Mouse (Mus musculus) embryonic facial prominence, embryonic 12.5 days (tissue): ENCODE measurements around the gene Taf6l. TPM values are rescaled to one million over a fixed set of nuclear protein-coding genes. Genes with fewer than 3 reads are reported as not detected.
"Not testable (repeated sequence)": the region's sequence is repeated elsewhere in the genome, so short reads cannot be mapped to it uniquely, and the experiment has no call there.

Experiments used
- ATAC-seq: fragments of 200-750 bp; cut with Nextera tagmentation; 2 replicates; pipeline ENCODE4 v1.8.0; 2017; ENCODE audit not compliant: insufficient number of reproducible peaks, insufficient read depth, low FRiP score, low TSS enrichment
- H3K27ac ChIP-seq: fragments of 300-500 bp; sonication (generic); 2 replicates; pipeline ENCODE4 v1.5.1; 2016; ENCODE audit warnings: mild to moderate bottlenecking
- H3K27me3 ChIP-seq: fragments of 300-500 bp; sonication (generic); 2 replicates; pipeline ENCODE4 v1.6.1; 2016; ENCODE audit warnings: mild to moderate bottlenecking, moderate library complexity
- H3K36me3 ChIP-seq: fragments of 300-500 bp; sonication (generic); 2 replicates; pipeline ENCODE4 v1.6.1; 2016; ENCODE audit warnings: mild to moderate bottlenecking
- H3K4me1 ChIP-seq: fragments of 300-500 bp; sonication (generic); 2 replicates; pipeline ENCODE4 v1.6.1; 2016
- H3K4me2 ChIP-seq: fragments of 300-500 bp; sonication (generic); replicated peaks from 2 replicates; pipeline ENCODE4 v1.6.1; 2016; ENCODE audit warnings: mild to moderate bottlenecking, moderate library complexity
- H3K4me3 ChIP-seq: fragments of 300-500 bp; sonication (generic); 2 replicates; pipeline ENCODE4 v1.5.1; 2016; ENCODE audit warnings: mild to moderate bottlenecking
- H3K9ac ChIP-seq: fragments of 300-500 bp; sonication (generic); 2 replicates; pipeline ENCODE4 v1.6.1; 2016; ENCODE audit warnings: mild to moderate bottlenecking, moderate library complexity
- H3K9me3 ChIP-seq: fragments of 300-500 bp; sonication (generic); 2 replicates; pipeline ENCODE4 v1.6.1; 2016; ENCODE audit warnings: mild to moderate bottlenecking, moderate library complexity
- WGBS: fragments of 180-500 bp; shearing (Covaris S2); methylation state at CpG from one replicate; pipeline ENCODE4 v1.1.7; 2016; 5-methylcytosine and 5-hydroxymethylcytosine counted together
- microRNA-seq: library from miRNA; unstranded; fragments of <30 nt; microRNA quantifications from one replicate; pipeline ENCODE4, GENCODE M21; 2017
- polyA plus RNA-seq: library from polyadenylated mRNA; unstranded; fragments of >200 nt; fragmentation: Nextera tagmentation; extraction: Ambion mirVana; gene quantifications from 2 replicates; pipeline ENCODE4 v1.2.1, GENCODE M21; 2016

Gene Taf6l
- polyA plus RNA-seq, 1 experiment from 2014 or later: 40.4 TPM

DNA sequence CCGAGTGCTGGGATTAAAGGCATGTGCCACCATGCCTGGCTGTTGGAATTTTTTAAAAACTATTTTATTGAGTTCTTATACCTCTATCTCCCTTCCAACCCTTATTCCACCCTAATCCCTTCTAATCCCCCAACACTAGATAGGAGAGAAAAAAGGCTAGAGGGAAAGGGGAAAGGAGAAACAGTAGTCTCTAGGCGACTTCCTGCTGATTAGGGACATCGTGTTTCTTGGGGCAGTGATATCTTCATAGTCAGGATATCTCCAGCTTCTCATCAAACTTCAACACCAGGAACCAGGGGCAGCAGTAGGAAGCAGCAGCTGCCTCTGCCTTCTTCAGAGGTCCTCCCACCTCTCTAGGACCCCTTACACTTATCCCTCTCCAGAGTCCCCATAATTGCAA is 51.9 kb downstream of the Taf6l start:
- Histone ChIP-seq H3K27ac (no peak overlapping the region), H3K4me1 (peaks cover 7% of the 10 kb centered on the region; the same call in 1 of the 2 replicates), H3K4me3 (no peak overlapping the region), H3K27me3 (no peaks in the 10 kb centered on the region), H3K36me3 (peaks cover 16% of the 10 kb centered on the region), H3K9me3 (no peaks in the 10 kb centered on the region), H3K4me2 (no peak overlapping the region), H3K9ac (no peak overlapping the region)
- ATAC-seq: no peak
- 75% methylated on average over 3 of the region's 3 CpGs for WGBS

DNA sequence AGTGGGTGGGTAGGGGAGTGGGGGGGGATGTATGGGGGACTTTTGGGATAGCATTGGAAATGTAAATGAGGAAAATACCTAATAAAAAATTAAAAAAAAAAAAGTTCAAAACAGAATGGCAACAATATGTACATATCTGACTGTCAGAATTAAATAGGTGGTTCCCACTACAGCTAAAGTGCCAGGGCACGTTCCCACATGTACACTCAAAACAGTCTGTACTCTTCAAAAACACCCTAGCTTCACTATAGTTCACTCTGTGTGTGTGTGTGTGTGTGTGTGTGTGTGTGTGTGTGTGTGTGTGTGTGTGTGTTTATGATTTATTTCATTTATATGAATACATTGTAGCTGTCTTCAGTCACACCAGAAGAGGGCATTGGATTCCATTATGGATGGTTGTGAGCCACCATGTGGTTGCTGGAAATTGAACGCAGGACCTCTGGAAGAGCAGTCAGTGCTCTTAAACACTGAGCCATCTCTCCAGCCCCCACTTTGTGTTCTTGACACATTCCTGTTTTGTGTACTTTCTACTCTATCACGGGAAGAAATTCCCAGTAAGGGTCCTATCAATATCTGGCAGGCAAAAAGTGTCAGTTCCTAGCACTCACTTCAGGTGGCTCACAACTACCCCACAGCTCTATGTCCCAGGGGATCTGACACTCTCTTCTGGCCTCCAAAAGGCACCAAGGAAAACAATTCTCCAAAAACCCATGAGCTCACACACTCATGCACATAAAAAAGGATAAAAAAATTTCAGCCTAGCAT is 57.7 kb downstream of the Taf6l start:
- WGBS: 58% methylated on average over 3 of the region's 3 CpGs

DNA sequence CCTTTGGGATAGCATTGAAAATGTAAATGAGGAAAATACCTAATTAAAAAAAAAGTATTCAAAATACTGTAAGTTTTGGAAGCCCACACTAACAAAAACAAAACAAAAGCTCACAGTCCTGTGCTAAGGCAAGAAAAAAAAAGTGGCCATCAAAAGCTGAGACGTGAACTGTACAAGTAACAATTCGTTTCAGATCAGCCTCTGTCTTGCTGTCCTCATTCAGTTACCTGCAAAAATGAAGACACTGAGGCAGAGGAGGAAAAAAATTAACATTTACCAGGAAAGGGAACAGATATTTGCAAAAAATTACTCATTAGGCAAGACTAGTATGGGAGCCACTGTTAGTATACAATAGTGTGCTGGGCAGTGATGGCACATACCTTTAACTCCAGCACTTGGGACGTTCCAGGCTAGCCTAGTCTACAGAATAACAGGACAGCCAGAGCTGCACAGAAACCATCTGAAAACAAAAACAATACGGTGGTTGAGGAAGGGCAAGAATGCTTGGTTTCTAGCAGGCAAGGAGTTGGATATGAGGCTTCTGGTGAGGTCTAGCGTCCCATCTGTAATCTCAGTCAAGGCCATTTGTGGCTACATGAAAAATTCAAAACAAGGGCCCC is 58.6 kb downstream of the Taf6l start:
- Histone ChIP-seq H3K9ac (no peak overlapping the region), H3K4me2 (no peak overlapping the region), H3K27me3 (no peaks in the 10 kb centered on the region), H3K36me3 (peaks cover 27% of the 10 kb centered on the region), H3K27ac (peak overlapping the region; percentile 41; the same call in 1 of the 2 replicates), H3K9me3 (no peaks in the 10 kb centered on the region), H3K4me1 (peaks cover 16% of the 10 kb centered on the region), H3K4me3 (no peak overlapping the region)
- ATAC-seq: no peak
- WGBS: 31% methylated on average over 5 of the region's 5 CpGs

More for the DNA sequence above, 57.7 kb downstream of the Taf6l start:
- peaks cover 16% of the 10 kb centered on the region for H3K4me1 ChIP-seq
- peaks cover 27% of the 10 kb centered on the region for H3K36me3 ChIP-seq
- not testable (repeated sequence) for H3K27me3 ChIP-seq, ATAC-seq, H3K4me2 ChIP-seq, H3K27ac ChIP-seq, H3K9ac ChIP-seq, H3K9me3 ChIP-seq, H3K4me3 ChIP-seq

DNA sequence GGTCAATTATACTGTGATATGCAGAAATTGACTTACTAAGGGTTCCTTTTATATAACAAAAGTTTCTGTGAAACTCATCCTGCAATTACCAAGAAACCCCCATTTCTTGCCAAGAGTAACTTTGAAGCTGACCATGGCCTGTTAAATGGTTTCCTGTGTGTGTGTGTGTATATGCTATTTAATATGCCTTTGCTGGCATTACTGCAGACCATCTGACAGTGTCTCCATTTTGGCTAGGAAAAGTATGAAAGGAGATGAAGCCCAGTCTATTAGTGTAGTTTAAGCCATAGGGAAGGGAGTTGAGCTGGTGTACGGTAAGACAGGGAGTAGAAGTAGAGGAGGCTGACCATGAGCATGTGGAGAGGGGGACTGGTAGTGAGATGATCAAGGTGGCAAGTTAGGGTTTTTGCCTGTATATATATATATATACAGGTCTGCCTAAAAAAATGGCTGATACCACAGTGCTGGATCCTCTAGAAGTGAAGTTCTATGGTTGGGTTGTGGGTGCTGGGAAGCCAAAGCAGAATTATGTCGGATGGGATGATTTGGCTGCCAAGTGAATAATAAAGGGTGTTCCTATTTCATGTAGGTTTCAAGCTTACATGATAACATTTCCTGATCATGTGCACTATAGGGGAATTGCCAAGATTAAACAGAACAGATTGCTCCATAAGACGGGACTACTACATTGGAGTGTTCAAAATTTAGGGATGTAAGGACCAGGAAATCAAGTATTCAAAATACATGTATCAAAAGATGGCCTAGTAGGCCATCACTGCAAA is 59.4 kb downstream of the Taf6l start:
- H3K27ac ChIP-seq: no peak overlapping the region
- no peak for ATAC-seq
- no peak overlapping the region for H3K4me2 ChIP-seq
- H3K27me3 ChIP-seq: no peaks in the 10 kb centered on the region
- H3K4me1 ChIP-seq: peaks cover 24% of the 10 kb centered on the region
- H3K36me3 ChIP-seq: peaks cover 27% of the 10 kb centered on the region
- WGBS: 14% methylated on average over 3 of the region's 3 CpGs
- no peak overlapping the region for H3K9ac ChIP-seq
- H3K9me3 ChIP-seq: no peaks in the 10 kb centered on the region
- H3K4me3 ChIP-seq: no peak overlapping the region

DNA sequence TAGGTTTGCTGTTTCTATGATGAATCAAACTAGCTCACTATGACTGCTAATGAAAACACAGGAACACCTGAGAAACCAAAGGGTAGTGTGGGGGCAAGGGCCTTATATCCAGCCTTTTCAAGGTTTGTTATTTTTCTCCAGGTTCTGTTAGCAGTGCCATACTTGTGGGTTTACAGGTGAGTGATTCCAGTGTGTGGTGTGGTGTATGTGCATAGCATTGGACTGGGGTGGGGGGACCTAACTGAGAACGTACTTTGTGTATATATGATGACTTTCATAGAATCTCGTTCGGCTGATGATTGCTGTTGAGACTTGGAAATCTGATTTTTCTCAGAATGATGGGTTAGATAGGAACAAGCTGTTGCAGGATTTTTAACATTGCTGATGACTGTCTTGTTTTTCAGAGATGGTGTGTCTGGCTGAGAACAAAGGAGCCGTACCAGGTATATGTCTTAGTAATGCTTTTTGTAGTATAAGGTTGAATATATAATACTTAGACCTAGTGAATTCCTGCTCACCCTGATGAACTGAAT is 61.1 kb downstream of the Taf6l start:
- no peaks in the 10 kb centered on the region for H3K9me3 ChIP-seq
- peaks cover 24% of the 10 kb centered on the region for H3K4me1 ChIP-seq
- peak overlapping the region; percentile 84 for H3K4me2 ChIP-seq
- H3K36me3 ChIP-seq: peaks cover 27% of the 10 kb centered on the region
- no peak for ATAC-seq
- no peaks in the 10 kb centered on the region for H3K27me3 ChIP-seq
- peak overlapping the region; percentile 76 for H3K4me3 ChIP-seq
- peak overlapping the region; percentile 89; the same call in 1 of the 2 replicates for H3K27ac ChIP-seq
- 59% methylated on average over 4 of the region's 4 CpGs for WGBS
- H3K9ac ChIP-seq: peak overlapping the region; percentile 95

Small RNAs within 50 kb of the gene (microRNA-seq; reads per million reads assigned to microRNA genes)
- not detected for gene Mir6992

Other genes with a start within 250 kb of the Taf6l start
- gene Slc22a8, start 195.2 kb downstream of the Taf6l start, polyA plus RNA-seq: 0.08 and 0.10 TPM in 2 replicates
- gene Slc22a6, start 168.4 kb downstream of the Taf6l start, polyA plus RNA-seq: 0.87 and 1.3 TPM in 2 replicates
- gene Chrm1, start 122.6 kb downstream of the Taf6l start, polyA plus RNA-seq: 0.63 and 0.69 TPM in 2 replicates
- gene Slc3a2, start 63.0 kb downstream of the Taf6l start, polyA plus RNA-seq: 119 and 122 TPM in 2 replicates
- gene Wdr74, start 50.6 kb downstream of the Taf6l start, polyA plus RNA-seq: 88.5 and 98.3 TPM in 2 replicates
- 2.6 and 2.7 TPM in 2 replicates for gene 1700092M07Rik, start 45.7 kb downstream of the Taf6l start, polyA plus RNA-seq
- 165 and 172 TPM in 2 replicates for gene Stx5a, start 45.0 kb downstream of the Taf6l start, polyA plus RNA-seq
- gene Nxf1, start 29.3 kb downstream of the Taf6l start, polyA plus RNA-seq: 218 and 221 TPM in 2 replicates
- gene Tmem223, start 15.4 kb downstream of the Taf6l start, polyA plus RNA-seq: 202 and 221 TPM in 2 replicates
- 48.4 and 54.1 TPM in 2 replicates for gene Tmem179b, start 11.9 kb downstream of the Taf6l start, polyA plus RNA-seq
- gene Polr2g, start 12.2 kb upstream of the Taf6l start, polyA plus RNA-seq: 166 and 170 TPM in 2 replicates
- 6.5 and 7.2 TPM in 2 replicates for gene Zbtb3, start 16.1 kb upstream of the Taf6l start, polyA plus RNA-seq
- 71.3 and 71.7 TPM in 2 replicates for gene Ttc9c, start 32.9 kb upstream of the Taf6l start, polyA plus RNA-seq
- gene Hnrnpul2, start 33.6 kb upstream of the Taf6l start, polyA plus RNA-seq: 6.2 TPM in 2 replicates
- gene AC129217.1, start 43.4 kb upstream of the Taf6l start, polyA plus RNA-seq: not detected in 2 replicates
- gene Bscl2, start 51.0 kb upstream of the Taf6l start, polyA plus RNA-seq: 43.0 and 47.5 TPM in 2 replicates
- gene Gng3, start 52.8 kb upstream of the Taf6l start, polyA plus RNA-seq: 30.5 and 38.9 TPM in 2 replicates
- gene Lrrn4cl, start 64.4 kb upstream of the Taf6l start, polyA plus RNA-seq: 0.18 and 0.77 TPM in 2 replicates
- 179 and 189 TPM in 2 replicates for gene Ubxn1, start 85.1 kb upstream of the Taf6l start, polyA plus RNA-seq
- 66.0 and 67.6 TPM in 2 replicates for gene Uqcc3, start 94.5 kb upstream of the Taf6l start, polyA plus RNA-seq
- 82.3 and 88.4 TPM in 2 replicates for gene Lbhd1, start 97.3 kb upstream of the Taf6l start, polyA plus RNA-seq
- gene Gm49403, start 97.5 kb upstream of the Taf6l start, polyA plus RNA-seq: not detected in 2 replicates
- gene 1810009A15Rik, start 102.4 kb upstream of the Taf6l start, polyA plus RNA-seq: 98.0 and 107 TPM in 2 replicates
- gene Gm49416, start 102.5 kb upstream of the Taf6l start, polyA plus RNA-seq: not detected in 2 replicates
- gene Ints5, start 106.6 kb upstream of the Taf6l start, polyA plus RNA-seq: 50.4 and 51.5 TPM in 2 replicates
- gene Ganab, start 111.7 kb upstream of the Taf6l start, polyA plus RNA-seq: 112 and 119 TPM in 2 replicates
- gene B3gat3, start 134.0 kb upstream of the Taf6l start, polyA plus RNA-seq: 54.6 and 58.5 TPM in 2 replicates
- 2.7 and 3.0 TPM in 2 replicates for gene Rom1, start 142.9 kb upstream of the Taf6l start, polyA plus RNA-seq
- gene Eml3, start 143.1 kb upstream of the Taf6l start, polyA plus RNA-seq: 29.0 and 29.7 TPM in 2 replicates
- gene Mta2, start 155.5 kb upstream of the Taf6l start, polyA plus RNA-seq: 202 and 211 TPM in 2 replicates
- 35.6 and 38.1 TPM in 2 replicates for gene Tut1, start 167.4 kb upstream of the Taf6l start, polyA plus RNA-seq
- 471 and 477 TPM in 2 replicates for gene Eef1g, start 180.6 kb upstream of the Taf6l start, polyA plus RNA-seq
- 24.4 and 27.7 TPM in 2 replicates for gene Ahnak, start 202.9 kb upstream of the Taf6l start, polyA plus RNA-seq